Mouse (Mus musculus): ENCODE data around the gene Adamts6. TPM values are rescaled to one million over a fixed set of nuclear protein-coding genes. Genes with fewer than 3 reads are reported as not detected.

Gene Adamts6
- polyA plus RNA-seq, 1 experiment: 27.4 TPM

DNA sequence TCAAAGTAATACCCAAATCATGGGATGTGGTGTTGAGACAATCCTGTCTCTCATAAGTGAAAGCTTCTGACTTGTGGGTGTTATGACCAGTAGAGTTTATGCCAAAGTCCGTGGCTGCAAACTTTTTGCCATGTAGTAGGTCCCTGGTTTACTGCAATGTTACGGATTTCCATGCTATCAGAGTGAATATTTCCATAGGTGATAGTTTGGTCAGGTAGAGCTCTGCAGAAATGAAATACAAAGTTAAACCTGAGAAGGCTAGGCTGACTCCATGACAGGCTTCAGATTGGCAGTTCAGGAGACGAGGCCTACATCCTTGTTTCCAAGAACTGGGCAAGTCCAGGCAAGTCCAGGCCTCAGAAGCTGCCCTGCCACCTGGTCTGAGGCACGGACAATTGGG lies 232.3 kb downstream of the Adamts6 start:
- no peak for TF ChIP-seq CTCF (IDR thresholded peaks at IDR 0.05; ENCODE audit: borderline replicate concordance, insufficient read depth, low read length)
- TF ChIP-seq POLR2A (IDR thresholded peaks at IDR 0.05; ENCODE audit: low read depth, low read length): no peak
- H3K4me3 ChIP-seq (ENCODE audit: insufficient read depth, low read length): no peak overlapping the region
- peaks cover 4% of the 10 kb centered on the region; the same call in 1 of the 2 replicates for H3K4me1 ChIP-seq (ENCODE audit: control insufficient read depth, insufficient read depth, low read length)
- H3K27ac ChIP-seq (ENCODE audit: insufficient read depth, low read length): peak overlapping the region; percentile 99

DNA sequence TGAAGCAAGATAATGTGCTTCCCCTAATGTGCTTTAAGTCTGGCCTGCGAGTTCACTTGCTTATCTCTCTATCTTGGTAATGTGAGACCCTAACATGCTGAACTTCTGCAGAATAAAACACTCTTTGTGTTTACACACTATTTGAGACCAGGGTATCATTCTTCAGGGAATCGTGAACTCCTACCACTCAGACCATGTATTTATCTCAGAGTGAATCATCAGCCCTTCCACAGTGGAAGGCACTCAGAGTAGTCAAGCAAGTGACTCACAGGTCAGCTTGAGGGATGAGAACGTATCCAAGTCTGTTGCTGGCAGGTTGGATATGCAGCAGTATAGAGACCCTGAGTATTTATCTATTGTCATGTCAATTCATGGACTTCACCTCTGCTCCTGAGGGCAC lies 232.8 kb downstream of the Adamts6 start:
- Histone ChIP-seq H3K27ac (ENCODE audit: insufficient read depth, low read length) (peak overlapping the region; percentile 99), H3K4me1 (ENCODE audit: control insufficient read depth, insufficient read depth, low read length) (peaks cover 4% of the 10 kb centered on the region; the same call in 1 of the 2 replicates), H3K4me3 (ENCODE audit: insufficient read depth, low read length) (no peak overlapping the region)
- no peak for TF ChIP-seq POLR2A (IDR thresholded peaks at IDR 0.05; ENCODE audit: low read depth, low read length)
- TF ChIP-seq CTCF (IDR thresholded peaks at IDR 0.05; ENCODE audit: borderline replicate concordance, insufficient read depth, low read length): no peak

DNA sequence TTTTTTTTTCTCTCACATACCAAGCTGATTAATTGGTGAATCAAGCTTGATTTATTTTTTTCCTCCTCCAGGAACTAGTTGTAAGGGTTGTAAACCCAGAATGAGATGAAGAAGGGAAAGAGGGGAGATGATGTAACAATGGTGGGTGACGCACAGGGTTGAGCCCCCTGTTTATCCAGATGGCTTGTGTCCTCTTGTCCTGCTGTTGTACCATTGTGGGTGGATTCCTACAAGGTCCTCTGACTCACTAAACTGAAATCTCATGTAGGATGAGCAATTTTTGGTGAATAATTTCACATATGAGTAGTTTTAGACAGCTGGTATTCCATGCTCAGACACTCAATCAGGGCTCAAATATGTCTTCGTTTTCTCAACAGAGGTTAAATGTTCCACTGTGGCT lies 233.9 kb downstream of the Adamts6 start:
- Histone ChIP-seq H3K27ac (ENCODE audit: insufficient read depth, low read length) (peak overlapping the region; percentile 99), H3K4me3 (ENCODE audit: insufficient read depth, low read length) (no peak overlapping the region), H3K4me1 (ENCODE audit: control insufficient read depth, insufficient read depth, low read length) (peaks cover 4% of the 10 kb centered on the region; the same call in 1 of the 2 replicates)
- TF ChIP-seq POLR2A (IDR thresholded peaks at IDR 0.05; ENCODE audit: low read depth, low read length) (no peak), CTCF (IDR thresholded peaks at IDR 0.05; ENCODE audit: borderline replicate concordance, insufficient read depth, low read length) (no peak)

GRCm38 (mm10) chr13:104525656-104526055 lies 238.0 kb downstream of the Adamts6 start:
- H3K4me1 ChIP-seq (ENCODE audit: control insufficient read depth, insufficient read depth, low read length): peaks cover 4% of the 10 kb centered on the region; the same call in 1 of the 2 replicates
- H3K27ac ChIP-seq (ENCODE audit: insufficient read depth, low read length): no peak overlapping the region
- TF ChIP-seq POLR2A (IDR thresholded peaks at IDR 0.05; ENCODE audit: low read depth, low read length): no peak
- TF ChIP-seq CTCF (IDR thresholded peaks at IDR 0.05; ENCODE audit: borderline replicate concordance, insufficient read depth, low read length): no peak
- H3K4me3 ChIP-seq (ENCODE audit: insufficient read depth, low read length): no peak overlapping the region

DNA sequence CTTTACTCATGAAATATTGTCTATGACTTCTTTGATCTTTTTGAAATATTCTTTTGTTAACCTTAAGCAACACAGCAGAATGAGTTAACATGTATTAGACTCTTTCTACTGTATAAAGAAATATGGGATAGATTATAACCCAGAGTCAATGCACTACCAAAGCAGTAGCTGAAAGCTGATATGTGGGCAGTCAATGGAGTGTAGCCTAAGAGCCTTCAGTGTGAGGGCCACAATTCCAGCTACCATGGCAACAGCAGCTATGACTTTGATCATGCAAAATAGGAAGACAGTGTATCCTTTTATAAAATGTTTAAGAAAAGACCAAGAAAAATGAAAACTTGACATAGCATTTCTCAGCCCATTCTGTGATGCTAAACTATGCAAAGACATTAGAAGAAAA lies 241.6 kb downstream of the Adamts6 start:
- H3K4me1 ChIP-seq (ENCODE audit: control insufficient read depth, insufficient read depth, low read length): no peaks in the 10 kb centered on the region
- no peak overlapping the region for H3K27ac ChIP-seq (ENCODE audit: insufficient read depth, low read length)
- TF ChIP-seq CTCF (IDR thresholded peaks at IDR 0.05; ENCODE audit: borderline replicate concordance, insufficient read depth, low read length): no peak
- TF ChIP-seq POLR2A (IDR thresholded peaks at IDR 0.05; ENCODE audit: low read depth, low read length): no peak
- no peak overlapping the region for H3K4me3 ChIP-seq (ENCODE audit: insufficient read depth, low read length)

DNA sequence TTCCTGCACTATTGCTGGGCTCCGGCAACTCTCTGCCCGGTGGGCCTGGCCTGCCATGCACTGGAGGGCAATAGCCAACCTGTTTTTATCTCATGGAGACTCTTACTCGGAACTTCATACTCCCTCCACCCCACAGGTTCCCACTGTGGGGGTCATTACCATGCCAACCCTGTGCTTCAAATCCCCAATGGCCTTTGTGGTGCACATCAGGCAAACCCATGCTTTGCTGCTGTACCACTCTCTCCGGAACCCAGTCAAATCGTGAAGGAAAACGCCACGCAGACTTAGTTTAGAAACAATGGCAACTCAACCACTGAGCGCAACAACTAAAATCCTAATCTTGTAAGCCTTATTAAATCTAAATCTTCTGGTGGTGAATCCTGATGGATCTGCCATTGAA lies 244.2 kb downstream of the Adamts6 start:
- no peaks in the 10 kb centered on the region for H3K4me1 ChIP-seq (ENCODE audit: control insufficient read depth, insufficient read depth, low read length)
- no peak overlapping the region for H3K27ac ChIP-seq (ENCODE audit: insufficient read depth, low read length)
- TF ChIP-seq CTCF (IDR thresholded peaks at IDR 0.05; ENCODE audit: borderline replicate concordance, insufficient read depth, low read length) (no peak), POLR2A (IDR thresholded peaks at IDR 0.05; ENCODE audit: low read depth, low read length) (no peak)
- no peak overlapping the region for H3K4me3 ChIP-seq (ENCODE audit: insufficient read depth, low read length)

- Histone ChIP-seq H3K27ac (ENCODE audit: insufficient read depth, low read length) (no peak overlapping the region), H3K4me3 (ENCODE audit: insufficient read depth, low read length) (no peak overlapping the region), H3K4me1 (ENCODE audit: control insufficient read depth, insufficient read depth, low read length) (no peaks in the 10 kb centered on the region)
- no peak for TF ChIP-seq CTCF (IDR thresholded peaks at IDR 0.05; ENCODE audit: borderline replicate concordance, insufficient read depth, low read length)
- no peak for TF ChIP-seq POLR2A (IDR thresholded peaks at IDR 0.05; ENCODE audit: low read depth, low read length)
Observed at GRCm38 (mm10) chr13:104532723-104533122, 245.1 kb downstream of the Adamts6 start.

DNA sequence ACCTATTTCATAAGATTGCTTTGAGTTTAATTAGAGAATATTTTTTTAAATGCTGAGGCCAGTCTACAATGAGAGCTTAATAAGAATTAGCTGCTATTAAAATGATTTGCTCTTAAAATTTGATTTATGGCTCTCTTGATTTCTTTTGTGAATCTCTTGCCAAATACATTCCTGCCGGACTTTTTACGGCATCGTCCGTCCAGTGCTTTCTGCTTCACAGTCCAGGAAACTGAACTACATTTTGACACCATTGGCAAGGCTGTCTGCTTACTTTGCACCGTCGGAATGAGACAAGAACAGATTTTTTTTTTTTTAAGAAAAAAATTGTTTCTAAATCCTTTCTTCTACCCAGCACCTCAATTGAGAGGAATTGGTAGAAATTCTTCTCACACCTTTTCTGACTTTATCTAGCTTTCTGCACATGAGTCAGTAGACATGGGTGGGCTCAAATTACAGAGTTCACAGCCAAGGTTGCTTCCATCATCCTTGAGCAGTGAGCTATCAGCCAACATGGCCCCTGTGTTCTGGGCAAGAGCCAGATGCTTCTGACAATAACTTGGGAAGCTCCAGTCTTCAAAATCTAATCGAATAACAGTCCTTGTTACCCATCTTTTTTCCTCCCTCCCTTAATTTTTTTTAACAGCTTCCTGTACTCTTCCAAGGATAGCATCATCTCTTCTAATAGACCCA lies 246.3 kb downstream of the Adamts6 start:
- Histone ChIP-seq H3K4me3 (ENCODE audit: insufficient read depth, low read length) (no peak overlapping the region), H3K4me1 (ENCODE audit: control insufficient read depth, insufficient read depth, low read length) (no peaks in the 10 kb centered on the region), H3K27ac (ENCODE audit: insufficient read depth, low read length) (peak overlapping the region; percentile 10; the same call in 1 of the 2 replicates)
- TF ChIP-seq POLR2A (IDR thresholded peaks at IDR 0.05; ENCODE audit: low read depth, low read length) (no peak), CTCF (IDR thresholded peaks at IDR 0.05; ENCODE audit: borderline replicate concordance, insufficient read depth, low read length) (no peak)

DNA sequence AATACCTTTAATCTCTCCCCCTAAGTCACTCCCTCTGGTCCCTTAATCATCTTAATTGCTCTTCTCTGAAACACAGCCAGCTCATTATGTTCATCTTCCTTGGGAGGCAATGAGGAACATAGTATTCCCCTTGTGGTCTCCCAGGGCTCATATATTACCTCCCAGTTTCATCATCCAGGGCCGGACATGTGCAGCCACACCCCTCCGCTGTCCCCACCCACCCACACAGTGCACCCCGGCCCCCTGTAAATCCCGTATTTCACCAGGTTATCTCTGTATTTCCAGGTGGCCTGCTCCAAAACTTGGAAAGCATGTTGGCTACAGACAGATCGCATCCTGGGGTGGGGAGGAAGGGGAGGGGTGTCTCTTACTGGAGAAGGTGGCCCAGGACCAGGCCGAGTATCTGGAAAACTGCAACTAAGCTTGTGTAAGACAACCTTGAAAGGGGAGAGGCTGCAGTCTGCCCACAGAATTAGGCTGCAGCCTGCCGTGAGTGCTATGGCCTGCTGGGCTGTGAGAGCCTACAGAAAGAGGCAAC lies 253.3 kb downstream of the Adamts6 start:
- TF ChIP-seq POLR2A (IDR thresholded peaks at IDR 0.05; ENCODE audit: low read depth, low read length): no peak; the same call in 1 of the 2 replicates
- TF ChIP-seq CTCF (IDR thresholded peaks at IDR 0.05; ENCODE audit: borderline replicate concordance, insufficient read depth, low read length): no peak
- Histone ChIP-seq H3K4me1 (ENCODE audit: control insufficient read depth, insufficient read depth, low read length) (no peaks in the 10 kb centered on the region; the same call in 1 of the 2 replicates), H3K27ac (ENCODE audit: insufficient read depth, low read length) (peak overlapping the region; percentile 91), H3K4me3 (ENCODE audit: insufficient read depth, low read length) (no peak overlapping the region)

GRCm38 (mm10) chr13:104542123-104542758 lies 254.6 kb downstream of the Adamts6 start:
- Histone ChIP-seq H3K27ac (ENCODE audit: insufficient read depth, low read length) (peak overlapping the region; percentile 90), H3K4me3 (ENCODE audit: insufficient read depth, low read length) (no peak overlapping the region), H3K4me1 (ENCODE audit: control insufficient read depth, insufficient read depth, low read length) (no peaks in the 10 kb centered on the region; the same call in 1 of the 2 replicates)
- TF ChIP-seq CTCF (IDR thresholded peaks at IDR 0.05; ENCODE audit: borderline replicate concordance, insufficient read depth, low read length) (no peak), POLR2A (IDR thresholded peaks at IDR 0.05; ENCODE audit: low read depth, low read length) (0 out of 2 replicates have a peak, but pooled peaks have one; percentile 22)
